Mouse (Mus musculus) hindbrain, embryonic 11.5 days (tissue): Measurements from ENCODE around the gene Ankrd11. TPM values are rescaled to one million over a fixed set of nuclear protein-coding genes. Genes with fewer than 3 reads are reported as not detected.

Experiments
- polyA plus RNA-seq: library from polyadenylated mRNA; unstranded; fragments of >200 nt; fragmentation: Nextera tagmentation; extraction: Ambion mirVana; gene quantifications from 2 replicates; pipeline ENCODE4 v1.2.1, GENCODE M21; 2014

Ankrd11 gene
- polyA plus RNA-seq, 1 experiment from 2014 or later = 52.7 TPM

Other genes starting within 250 kb of the Ankrd11 start
- 0.86 and 1.7 TPM in 2 replicates for gene Cdh15, start 194.3 kb downstream of the Ankrd11 start, polyA plus RNA-seq
- gene Spg7, start 20.7 kb upstream of the Ankrd11 start, polyA plus RNA-seq = 39.6 and 45.8 TPM in 2 replicates
- gene Rpl13, start 60.1 kb upstream of the Ankrd11 start, polyA plus RNA-seq = 1,308 and 1,334 TPM in 2 replicates
- gene Cpne7, start 75.1 kb upstream of the Ankrd11 start, polyA plus RNA-seq = 0.10 and 0.45 TPM in 2 replicates
- 4.8 and 5.5 TPM in 2 replicates for gene Sult5a1, start 116.0 kb upstream of the Ankrd11 start, polyA plus RNA-seq
- gene Dpep1, start 144.0 kb upstream of the Ankrd11 start, polyA plus RNA-seq = 0.43 and 0.85 TPM in 2 replicates
- 87.7 and 94.3 TPM in 2 replicates for gene Chmp1a, start 170.5 kb upstream of the Ankrd11 start, polyA plus RNA-seq
- gene Spata33, start 170.6 kb upstream of the Ankrd11 start, polyA plus RNA-seq = 5.5 and 6.1 TPM in 2 replicates
- gene Cdk10, start 182.6 kb upstream of the Ankrd11 start, polyA plus RNA-seq = 32.3 and 34.5 TPM in 2 replicates
- gene Spata2l, start 194.0 kb upstream of the Ankrd11 start, polyA plus RNA-seq = 1.8 and 2.2 TPM in 2 replicates
- gene Zfp276, start 211.9 kb upstream of the Ankrd11 start, polyA plus RNA-seq = 18.1 and 18.6 TPM in 2 replicates
- 24.9 and 28.0 TPM in 2 replicates for gene Vps9d1, start 212.1 kb upstream of the Ankrd11 start, polyA plus RNA-seq